Mouse (Mus musculus) forebrain, embryonic 14.5 days (tissue): Measurements from ENCODE around the gene Gas8. TPM values are rescaled to one million over a fixed set of nuclear protein-coding genes. Genes with fewer than 3 reads are reported as not detected.
"Not testable (repeated sequence)": the region's sequence is repeated elsewhere in the genome, so short reads cannot be mapped to it uniquely, and the experiment has no call there.

Source experiments
- ATAC-seq: fragments of 200-750 bp; cut with Nextera tagmentation; 2 replicates; pipeline ENCODE4 v1.8.0; 2017; ENCODE audit warnings: mild to moderate bottlenecking, moderate library complexity
- DNase-seq: peaks from one replicate; pipeline ENCODE4 v3.0.0-alpha.2; 2015; ENCODE audit warnings: low spot score
- H3K27ac ChIP-seq: fragments of 300-500 bp; sonication (generic); 2 replicates; pipeline ENCODE4 v1.5.1; 2014; ENCODE audit warnings: low read depth, mild to moderate bottlenecking, control low read depth, low read length, moderate library complexity
- H3K27me3 ChIP-seq: fragments of 300-500 bp; sonication (generic); replicated peaks from 2 replicates; pipeline ENCODE4 v1.6.1; 2014; ENCODE audit warnings: low read length, control low read depth, mixed read lengths; ENCODE audit not compliant: control insufficient read depth, insufficient read depth
- H3K36me3 ChIP-seq: fragments of 300-500 bp; sonication (generic); 2 replicates; pipeline ENCODE4 v1.6.1; 2014; ENCODE audit warnings: low read length, control low read depth; ENCODE audit not compliant: control insufficient read depth, insufficient read depth
- H3K4me1 ChIP-seq: fragments of 300-500 bp; sonication (generic); 2 replicates; pipeline ENCODE4 v1.6.1; 2014; ENCODE audit warnings: antibody characterized with exemption, low read length, control low read depth; ENCODE audit not compliant: control insufficient read depth, insufficient read depth
- H3K4me2 ChIP-seq: fragments of 300-500 bp; sonication (generic); 2 replicates; pipeline ENCODE4 v1.6.1; 2014; ENCODE audit warnings: mild to moderate bottlenecking, control low read depth, low read length
- H3K4me3 ChIP-seq: fragments of 300-500 bp; sonication (generic); 2 replicates; pipeline ENCODE4 v1.5.1; 2014; ENCODE audit warnings: low read depth, low read length, control low read depth
- H3K9ac ChIP-seq: fragments of 300-500 bp; sonication (generic); 2 replicates; pipeline ENCODE4 v1.6.1; 2014; ENCODE audit warnings: mild to moderate bottlenecking, low read length, control low read depth, moderate library complexity
- H3K9me3 ChIP-seq: fragments of 300-500 bp; sonication (generic); replicated peaks from 2 replicates; pipeline ENCODE4 v1.6.1; 2016; ENCODE audit warnings: low read length, control low read depth, mixed read lengths; ENCODE audit not compliant: control insufficient read depth
- WGBS: fragments of 180-500 bp; shearing (Covaris S2); extraction: QIAGEN DNeasy Blood & Tissue Kit; methylation state at CpG from one replicate; pipeline ENCODE4 v1.1.7; 2014; 5-methylcytosine and 5-hydroxymethylcytosine counted together
- polyA plus RNA-seq: library from polyadenylated mRNA; unstranded; fragments of >200 nt; fragmentation: Nextera tagmentation; extraction: Ambion mirVana; gene quantifications from 2 replicates; pipeline ENCODE4 v1.2.1, GENCODE M21; 2014

Gas8 gene
- polyA plus RNA-seq, 1 experiment from 2014 or later = 39.1 TPM

DNA sequence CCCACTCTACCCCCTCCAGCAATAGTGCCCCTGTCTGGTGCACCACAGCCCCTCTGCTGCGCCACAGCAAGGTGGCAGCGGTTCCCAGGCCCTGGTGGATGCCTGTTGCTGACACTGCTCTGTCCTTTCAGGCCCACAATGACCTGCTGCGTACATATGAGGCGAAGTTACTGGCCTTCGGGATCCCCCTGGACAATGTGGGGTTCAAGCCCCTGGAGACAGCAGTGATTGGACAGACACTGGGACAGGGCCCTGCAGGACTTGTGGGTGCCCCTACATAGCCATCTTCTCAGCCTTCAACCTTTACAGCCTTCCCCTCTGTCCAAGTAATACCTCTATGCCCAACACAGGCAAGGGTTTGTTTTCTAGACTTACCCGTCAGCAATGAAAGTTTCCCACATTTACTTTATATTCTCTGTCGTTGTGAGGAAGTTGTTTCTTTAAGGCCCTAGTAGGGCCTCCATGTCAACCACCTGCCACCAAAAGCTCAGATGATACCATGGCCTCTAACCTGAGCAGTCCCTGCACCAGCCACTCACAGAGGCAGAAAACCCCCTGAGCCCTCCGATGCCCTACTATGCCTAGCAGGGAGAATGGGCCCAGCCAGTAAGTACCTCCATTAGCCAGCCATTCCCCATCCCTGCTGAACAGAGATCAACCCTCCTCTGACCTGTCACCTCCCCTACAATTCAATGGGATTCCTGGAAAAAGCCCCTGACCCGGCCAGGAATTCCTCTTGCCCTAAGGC is 17.8 kb downstream of the Gas8 start:
- Histone ChIP-seq H3K4me3 (no peak overlapping the region), H3K36me3 (peaks cover 56% of the 10 kb centered on the region), H3K9ac (no peak overlapping the region), H3K27ac (no peak overlapping the region), H3K27me3 (no peaks in the 10 kb centered on the region), H3K4me2 (no peak overlapping the region), H3K9me3 (no peaks in the 10 kb centered on the region), H3K4me1 (no peaks in the 10 kb centered on the region)
- no peak for ATAC-seq
- DNase-seq = no peak
- 91% methylated on average over 9 of the region's 9 CpGs for WGBS

DNA sequence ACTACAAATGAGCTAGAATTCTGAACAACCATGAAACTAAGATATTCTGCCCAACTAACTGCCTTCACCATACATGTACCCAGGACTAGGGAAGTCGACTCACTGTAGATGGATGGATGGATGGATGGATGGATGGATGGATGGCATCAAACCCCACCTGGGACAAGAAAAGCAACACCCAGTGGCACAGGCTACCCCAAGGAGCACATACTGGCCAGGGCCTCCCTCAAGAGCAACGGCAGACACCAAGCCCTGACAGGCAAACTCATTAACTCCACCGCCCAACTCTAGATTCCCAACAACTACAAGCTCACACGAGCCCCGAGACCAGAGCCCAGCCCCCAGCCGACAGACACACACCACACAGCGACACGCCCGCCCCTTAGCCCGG is 18.4 kb downstream of the Gas8 start:
- Histone ChIP-seq H3K4me1 (no peaks in the 10 kb centered on the region), H3K4me2 (no peak overlapping the region), H3K4me3 (no peak overlapping the region), H3K27me3 (no peaks in the 10 kb centered on the region), H3K9me3 (no peaks in the 10 kb centered on the region), H3K36me3 (peaks cover 50% of the 10 kb centered on the region), H3K27ac (no peak overlapping the region), H3K9ac (no peak overlapping the region)
- ATAC-seq (no peak), DNase-seq (no peak)
- WGBS = 34% methylated on average over 4 of the region's 10 CpGs

DNA sequence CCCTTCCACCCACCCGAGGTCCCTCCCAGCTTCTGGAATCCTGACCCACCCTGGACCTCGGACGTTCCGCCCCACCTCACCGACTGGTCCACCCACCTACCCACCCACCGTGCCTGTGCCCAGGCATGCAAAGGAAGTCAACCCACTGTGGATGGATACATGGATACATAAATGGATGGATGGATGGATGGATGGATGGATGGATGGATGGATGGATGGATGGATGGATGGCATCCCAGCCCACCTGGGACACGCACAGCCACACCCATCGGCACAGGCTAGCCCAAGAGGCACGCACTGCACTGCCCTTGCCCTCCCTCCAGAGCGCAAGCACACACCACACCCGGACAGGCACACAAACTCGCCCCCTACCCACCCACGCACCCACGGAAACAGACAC is 19.0 kb downstream of the Gas8 start:
- not testable (repeated sequence) for DNase-seq, H3K4me2 ChIP-seq, H3K9me3 ChIP-seq, H3K27ac ChIP-seq, H3K27me3 ChIP-seq, H3K4me3 ChIP-seq, ATAC-seq, H3K9ac ChIP-seq, H3K4me1 ChIP-seq
- WGBS = 33% methylated on average over 2 of the region's 14 CpGs
- H3K36me3 ChIP-seq = peaks cover 44% of the 10 kb centered on the region

- not testable (repeated sequence) for H3K4me2 ChIP-seq, DNase-seq, H3K27ac ChIP-seq, H3K27me3 ChIP-seq, H3K4me3 ChIP-seq, H3K9me3 ChIP-seq, H3K4me1 ChIP-seq, ATAC-seq, H3K36me3 ChIP-seq, H3K9ac ChIP-seq
- no CpG with 5 or more reads among the region's 45 CpGs for WGBS
Observed at GRCm38 (mm10) chr8:123564221-123564620, 45.6 kb downstream of the Gas8 start.

DNA sequence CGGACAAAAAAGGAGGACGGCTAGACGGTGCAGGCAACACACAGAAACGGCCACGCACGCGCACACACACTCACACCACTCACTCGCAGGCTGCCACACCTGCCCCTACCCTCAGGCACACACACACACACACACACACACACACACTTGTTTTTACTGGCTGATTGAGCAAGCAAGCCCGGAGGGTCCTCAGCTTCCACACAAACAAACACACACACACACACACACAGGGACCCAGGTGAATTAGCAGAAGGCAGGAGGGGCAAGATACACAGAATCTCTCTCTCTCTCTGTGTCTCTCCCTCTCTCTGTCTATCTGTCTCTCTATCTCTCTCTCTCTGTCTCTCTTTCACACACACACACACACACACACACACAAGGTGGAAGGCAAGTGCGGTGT is 56.8 kb downstream of the Gas8 start:
- DNase-seq, H3K27ac ChIP-seq, H3K27me3 ChIP-seq, H3K4me2 ChIP-seq, H3K4me3 ChIP-seq, ATAC-seq, H3K36me3 ChIP-seq, H3K9me3 ChIP-seq, H3K4me1 ChIP-seq, H3K9ac ChIP-seq: not testable (repeated sequence)
- 60% methylated on average over 1 of the region's 10 CpGs for WGBS

Other genes starting within 250 kb of the Gas8 start
- 13.7 and 14.0 TPM in 2 replicates for gene Fanca, start 200.3 kb upstream of the Gas8 start, polyA plus RNA-seq
- gene Spire2, start 186.1 kb upstream of the Gas8 start, polyA plus RNA-seq = 13.7 and 20.2 TPM in 2 replicates
- gene Tcf25, start 145.1 kb upstream of the Gas8 start, polyA plus RNA-seq = 181 and 203 TPM in 2 replicates
- 0.11 TPM in 1 of 2 replicates, not detected in the other for gene Mc1r, start 111.7 kb upstream of the Gas8 start, polyA plus RNA-seq
- gene Tubb3, start 107.4 kb upstream of the Gas8 start, polyA plus RNA-seq = 1,786 and 1,955 TPM in 2 replicates
- 44.3 and 48.4 TPM in 2 replicates for gene Def8, start 95.3 kb upstream of the Gas8 start, polyA plus RNA-seq
- gene Afg3l1, start 40.9 kb upstream of the Gas8 start, polyA plus RNA-seq = 26.6 and 28.2 TPM in 2 replicates
- gene Dbndd1, start 3.4 kb upstream of the Gas8 start, polyA plus RNA-seq = 94.2 and 104 TPM in 2 replicates
- 7.1 and 7.2 TPM in 2 replicates for gene Rhou, start 135.1 kb downstream of the Gas8 start, polyA plus RNA-seq